In the genomic region with DNA sequence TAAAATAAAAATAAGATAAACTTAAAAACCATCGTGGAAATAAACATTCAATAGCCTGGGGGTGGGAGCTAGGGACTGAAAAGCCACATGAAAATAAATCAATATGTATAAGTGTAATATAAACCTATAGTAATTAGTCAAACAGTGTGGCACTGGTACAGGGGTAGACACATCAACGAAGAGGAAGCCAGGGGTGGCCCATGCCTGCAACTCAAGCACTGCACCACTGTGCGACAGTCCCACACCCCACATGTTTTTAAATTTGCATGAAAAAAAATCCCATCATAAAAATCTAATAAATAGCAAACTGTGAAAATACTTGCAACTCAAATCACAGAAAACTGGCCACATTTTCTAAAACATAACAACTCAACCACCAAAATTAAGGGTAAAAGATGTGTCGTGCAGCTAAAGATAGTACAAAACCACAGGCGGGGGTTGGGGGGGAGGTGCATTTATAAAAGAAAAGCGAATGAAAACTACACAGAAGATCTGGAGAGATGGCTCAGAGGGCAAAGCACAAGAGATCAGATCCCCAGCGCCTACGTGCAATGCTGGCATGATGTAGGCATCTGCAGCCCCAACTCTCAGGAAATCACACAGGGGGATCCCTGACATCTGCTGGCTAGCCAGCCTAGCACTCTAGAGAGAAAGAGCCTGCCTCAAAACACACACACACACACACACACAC, we compare ENCODE assay signal across 13 mouse cellular contexts. TPM values are rescaled to one million over a fixed set of nuclear protein-coding genes. Genes with fewer than 3 reads are reported as not detected.
A peak's percentile ranks its signal among the peaks of the same experiment; 100 is the strongest.
DNase-seq lines count a peak whose midpoint lies in the region; ATAC-seq and TF ChIP-seq lines count a peak whose summit lies in the region.
"Had no signal": no experiment of that assay in that cellular context is flagged by ENCODE, and none has a peak within 500 bp of the region (broad histone marks: within the 10 kb centered on the region; RNA-seq: fewer than 3 reads in every experiment).

No protein-coding gene starts in this region.

- no peaks in the 10 kb centered on the region for H3K27me3 ChIP-seq in forebrain, postnatal 0 days (ENCODE audit: insufficient read depth, low read length)
- H3K27me3 ChIP-seq in forebrain, embryonic 10.5 days (ENCODE audit: poor library complexity, severe bottlenecking): no peaks in the 10 kb centered on the region
- no peaks in the 10 kb centered on the region for H3K27me3 ChIP-seq in G1E (ENCODE audit: insufficient read depth, low read length)
- H3K27me3 ChIP-seq: limb, embryonic 13.5 days; lung, embryonic 15.5 days; midbrain, embryonic 13.5 days had no signal

- no peak overlapping the region for H3K9ac ChIP-seq in forebrain, postnatal 0 days
- H3K9ac ChIP-seq: limb, embryonic 13.5 days; lung, embryonic 15.5 days; midbrain, embryonic 13.5 days had no signal

- H3K4me1 ChIP-seq in forebrain, postnatal 0 days (ENCODE audit: insufficient read depth): peaks cover 10% of the 10 kb centered on the region; the same call in 1 of the 2 replicates
- peaks cover 25% of the 10 kb centered on the region for H3K4me1 ChIP-seq in forebrain, embryonic 10.5 days
- peaks cover 92% of the 10 kb centered on the region for H3K4me1 ChIP-seq in G1E (ENCODE audit: insufficient read depth, low read depth, low read length)

- H3K27ac ChIP-seq in forebrain, postnatal 0 days (ENCODE audit: low read depth, low read length): peak overlapping the region; percentile 23; the same call in 1 of the 2 replicates
- no peak overlapping the region for H3K27ac ChIP-seq in forebrain, embryonic 10.5 days
- H3K27ac ChIP-seq: limb, embryonic 13.5 days; lung, embryonic 15.5 days; midbrain, embryonic 13.5 days had no signal

- TF ChIP-seq CTCF in forebrain, postnatal 0 days (IDR thresholded peaks at IDR 0.05; ENCODE audit: low read depth): no peak
- TF ChIP-seq CTCF in G1E (IDR thresholded peaks at IDR 0.05; ENCODE audit: low read depth, low read length): no peak

- H3K36me3 ChIP-seq in forebrain, postnatal 0 days (ENCODE audit: insufficient read depth): no peaks in the 10 kb centered on the region
- no peaks in the 10 kb centered on the region for H3K36me3 ChIP-seq in forebrain, embryonic 10.5 days (replicated peaks)
- peaks cover 40% of the 10 kb centered on the region for H3K36me3 ChIP-seq in G1E (replicated peaks)
- H3K36me3 ChIP-seq: limb, embryonic 13.5 days; lung, embryonic 15.5 days; midbrain, embryonic 13.5 days had no signal

- no peaks in the 10 kb centered on the region for H3K9me3 ChIP-seq in forebrain, postnatal 0 days (ENCODE audit: low read length)
- no peaks in the 10 kb centered on the region for H3K9me3 ChIP-seq in forebrain, embryonic 10.5 days
- H3K9me3 ChIP-seq in G1E (replicated peaks): no peaks in the 10 kb centered on the region
- H3K9me3 ChIP-seq: limb, embryonic 13.5 days; lung, embryonic 15.5 days; midbrain, embryonic 13.5 days had no signal

- 58% methylated on average over 8 of the region's 8 CpGs for WGBS in forebrain, postnatal 0 days
- 86% methylated on average over 8 of the region's 8 CpGs for WGBS in forebrain, embryonic 10.5 days

- ATAC-seq in forebrain, postnatal 0 days: peak; percentile 35
- 0 out of 2 replicates have a peak, but pooled peaks have one; percentile 10 for ATAC-seq in G1E (ENCODE audit: extremely low read depth, insufficient number of reproducible peaks, low FRiP score, poor library complexity, severe bottlenecking)
- 0 out of 2 replicates have a peak, but pooled peaks have one; percentile 9 for ATAC-seq in megakaryocyte progenitor cell, adult 5-6 weeks (replicated peaks; ENCODE audit: poor library complexity)
- ATAC-seq: midbrain, embryonic 13.5 days had no signal

- intact Hi-C loops in left cerebral cortex, postnatal 10 days (cut with DNase I): no loop called here

- no peak for DNase-seq in forebrain, postnatal 0 days
- no peak for DNase-seq in forebrain, embryonic 10.5 days (ENCODE audit: extremely low spot score, low spot score)
- peak; percentile 49 for DNase-seq in 416B (ENCODE audit: low read depth)
- peak; percentile 29 for DNase-seq in G1E (ENCODE audit: low spot score)
- no peak for DNase-seq in left cerebral cortex, postnatal 10 days (ENCODE audit: extremely low spot score in 1 of 2, low spot score in 2 of 2)
- no peak for DNase-seq in c-Kit-positive CD71-positive TER-119-positive erythroid progenitor cells, embryonic 14.5 days (ENCODE audit: low spot score)
- no peak for DNase-seq in frontal cortex, postnatal 14 days (ENCODE audit: low spot score in 2 of 2)
- DNase-seq: heart, adult 2 months; right cerebral cortex, postnatal 25 days had no signal

- no peak overlapping the region for H3K4me2 ChIP-seq in forebrain, postnatal 0 days (ENCODE audit: low read depth)
- H3K4me2 ChIP-seq: limb, embryonic 13.5 days; lung, embryonic 15.5 days; midbrain, embryonic 13.5 days had no signal

- H3K4me3 ChIP-seq in forebrain, postnatal 0 days (ENCODE audit: low read depth, low read length): no peak overlapping the region
- H3K4me3 ChIP-seq in forebrain, embryonic 10.5 days: no peak overlapping the region
- peak overlapping the region; percentile 37; the same call in 1 of the 2 replicates for H3K4me3 ChIP-seq in G1E (ENCODE audit: low read depth, low read length)
- H3K4me3 ChIP-seq: heart, adult 2 months; limb, embryonic 13.5 days; lung, embryonic 15.5 days; midbrain, embryonic 13.5 days had no signal

RNA-seq across cellular contexts. Expression of gene Crtc3, which starts 45.6 kb away (rescaled TPM):
- total RNA-seq in forebrain, postnatal 0 days (2014; rRNA removed): 14.8 and 17.8 TPM in 2 replicates
- polyA plus RNA-seq in forebrain, postnatal 0 days (2015; fragmentation: Nextera tagmentation; extraction: Ambion mirVana): 10.6 and 14.2 TPM in 2 replicates
- polyA plus RNA-seq in forebrain, embryonic 10.5 days (2016; fragmentation: Nextera tagmentation; extraction: Ambion mirVana): 7.8 and 9.3 TPM in 2 replicates
- 71.9 and 98.5 TPM in 2 replicates for total RNA-seq in G1E (2014; fragmentation: Nextera tagmentation)
- total RNA-seq in G1E (2017): 12.3 and 13.6 TPM in 2 replicates
- 25.6 and 34.4 TPM in 2 replicates for polyA plus RNA-seq in G1E (2012)
- 18.3 and 26.9 TPM in 2 replicates for total RNA-seq in megakaryocyte progenitor cell, adult 5-6 weeks (2015)
- total RNA-seq in megakaryocyte progenitor cell, adult 5-6 weeks (2017): 5.6 and 16.3 TPM in 2 replicates
- 10 to 100 TPM; 16.8 to 18.9 TPM for total RNA-seq in left cerebral cortex, postnatal 10 days (2021)

Comparison
In these comparisons a context has a peak if more than half of its experiments do, and no peak if none do; other contexts are left out.
1. DNase-seq: peak in 416B (single experiment) and G1E (single experiment); none in forebrain, postnatal 0 days (single experiment), forebrain, embryonic 10.5 days (single experiment), left cerebral cortex, postnatal 10 days (0 of 2), c-Kit-positive CD71-positive TER-119-positive erythroid progenitor cells, embryonic 14.5 days (single experiment) and frontal cortex, postnatal 14 days (0 of 2).
2. Peak in every context shown above with its lines, with median percentiles within 50 percentile points of each other: ATAC-seq.